Mouse (Mus musculus) megakaryocyte, adult 5-6 weeks (primary cell): ENCODE data around the gene Il21. TPM values are rescaled to one million over a fixed set of nuclear protein-coding genes. Genes with fewer than 3 reads are reported as not detected.

Experiments used
- ATAC-seq: 2 replicates; pipeline ENCODE4 v1.8.0; 2016; ENCODE audit warnings: mild to moderate bottlenecking, inconsistent platforms; ENCODE audit not compliant: poor library complexity, severe bottlenecking
- total RNA-seq, 2 experiments: library from RNA; stranded (forward) in 1 of 2; stranded (reverse) in 1 of 2; fragments of 153-499, 151-499 nt in 1 of 2; fragments of 221-1000, 200-1000 nt in 1 of 2; gene quantifications; 2 replicates each; pipeline versions ENCODE4 v1.2.3 to v1.2.4; 2015 to 2017

Il21 gene
- total RNA-seq, 2 experiments from 2014 or later: not detected

GRCm38 (mm10) chr3:37198302-37198701, 34.1 kb downstream of the Il21 start:
- ATAC-seq: no peak

- ATAC-seq: peak; percentile 33; the same call in 1 of the 2 replicates
These were observed 40.5 kb downstream of the Il21 start for GRCm38 (mm10) chr3:37191953-37192352.

- ATAC-seq: no peak
These were observed 46.9 kb downstream of the Il21 start for GRCm38 (mm10) chr3:37185534-37185933.

- ATAC-seq: no peak
These were observed 49.8 kb downstream of the Il21 start for GRCm38 (mm10) chr3:37182415-37183269.

GRCm38 (mm10) chr3:37181041-37181440, 51.4 kb downstream of the Il21 start:
- ATAC-seq: peak; percentile 43; the same call in 1 of the 2 replicates

GRCm38 (mm10) chr3:37180039-37180743, 52.2 kb downstream of the Il21 start:
- ATAC-seq: peak; percentile 30; the same call in 1 of the 2 replicates

- no peak for ATAC-seq
These were observed 53.0 kb downstream of the Il21 start for GRCm38 (mm10) chr3:37179472-37179871.

GRCm38 (mm10) chr3:37174711-37175572, 57.5 kb downstream of the Il21 start:
- ATAC-seq: no peak

- peak; percentile 85 for ATAC-seq
These were observed 59.2 kb downstream of the Il21 start for GRCm38 (mm10) chr3:37173285-37173684.

Other genes starting within 250 kb of the Il21 start
- gene Adad1, start 169.1 kb downstream of the Il21 start, total RNA-seq (2015): not detected in 2 replicates
- not detected in 2 replicates for gene Adad1, start 169.1 kb downstream of the Il21 start, total RNA-seq (2017)
- 0.18 and 0.89 TPM in 2 replicates for gene Il2, start 106.7 kb downstream of the Il21 start, total RNA-seq (2015)
- not detected in 2 replicates for gene Il2, start 106.7 kb downstream of the Il21 start, total RNA-seq (2017)
- 0.29 and 3.0 TPM in 2 replicates for gene Bbs12, start 79.9 kb upstream of the Il21 start, total RNA-seq (2015)
- gene Bbs12, start 79.9 kb upstream of the Il21 start, total RNA-seq (2017): 0.69 and 1.5 TPM in 2 replicates
- 0.31 and 1.3 TPM in 2 replicates for gene Cetn4, start 80.1 kb upstream of the Il21 start, total RNA-seq (2015)
- gene Cetn4, start 80.1 kb upstream of the Il21 start, total RNA-seq (2017): 0.45 and 2.2 TPM in 2 replicates
- not detected in 2 replicates for gene Fgf2, start 115.7 kb upstream of the Il21 start, total RNA-seq (2015)
- gene Fgf2, start 115.7 kb upstream of the Il21 start, total RNA-seq (2017): not detected in 2 replicates
- 42.0 and 62.5 TPM in 2 replicates for gene Spata5, start 187.3 kb upstream of the Il21 start, total RNA-seq (2015)
- 88.3 and 93.8 TPM in 2 replicates for gene Spata5, start 187.3 kb upstream of the Il21 start, total RNA-seq (2017)
- 4.5 and 9.5 TPM in 2 replicates for gene Nudt6, start 187.6 kb upstream of the Il21 start, total RNA-seq (2015)
- gene Nudt6, start 187.6 kb upstream of the Il21 start, total RNA-seq (2017): 7.5 and 10.6 TPM in 2 replicates